Mouse (Mus musculus) kidney, adult 10 weeks (tissue): ENCODE results near the gene Gpr119. TPM values are rescaled to one million over a fixed set of nuclear protein-coding genes. Genes with fewer than 3 reads are reported as not detected.

Experiments used
- polyA plus RNA-seq: library from polyadenylated mRNA; stranded (reverse); fragments of 350-450 nt; fragmentation: Illumina TruSeq; extraction: RNeasy Lipid Tissue Mini Kit (QIAGEN cat#74804); gene quantifications from one replicate; pipeline ENCODE4 v1.2.3, GENCODE M21; 2014; ENCODE audit warnings: low read depth, low replicate concordance

Gpr119 gene
- not detected for polyA plus RNA-seq

DNA sequence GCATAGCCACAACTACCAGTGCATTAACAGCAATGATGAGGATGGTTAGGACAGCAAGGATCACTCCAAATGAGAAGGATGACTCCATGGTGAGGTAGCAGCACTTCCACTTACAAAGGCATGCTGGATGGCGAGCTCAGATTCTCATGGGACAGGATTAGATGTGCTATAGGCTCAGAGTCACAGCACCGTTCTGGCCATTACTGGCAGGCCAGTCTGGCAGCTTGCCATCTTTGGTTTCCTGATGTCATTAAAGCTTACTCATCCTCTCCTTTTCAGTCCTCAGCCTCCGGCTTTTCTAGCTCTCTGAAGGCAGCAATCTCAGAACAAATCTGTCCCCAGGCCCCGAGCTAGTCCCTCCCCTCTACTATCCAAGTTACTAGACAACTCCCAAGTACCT is at the start of gene Gpr119:
TSS of gene Gpr119 (minus strand) at position 308 of the 400 bp plus-strand sequence.

GRCm38 (mm10) chrX:48694864-48695371 is 20.6 kb upstream of the Gpr119 start, which contains the start of gene Rbmx2:
TSS of gene Rbmx2 (plus strand) at chrX:48695004.

DNA sequence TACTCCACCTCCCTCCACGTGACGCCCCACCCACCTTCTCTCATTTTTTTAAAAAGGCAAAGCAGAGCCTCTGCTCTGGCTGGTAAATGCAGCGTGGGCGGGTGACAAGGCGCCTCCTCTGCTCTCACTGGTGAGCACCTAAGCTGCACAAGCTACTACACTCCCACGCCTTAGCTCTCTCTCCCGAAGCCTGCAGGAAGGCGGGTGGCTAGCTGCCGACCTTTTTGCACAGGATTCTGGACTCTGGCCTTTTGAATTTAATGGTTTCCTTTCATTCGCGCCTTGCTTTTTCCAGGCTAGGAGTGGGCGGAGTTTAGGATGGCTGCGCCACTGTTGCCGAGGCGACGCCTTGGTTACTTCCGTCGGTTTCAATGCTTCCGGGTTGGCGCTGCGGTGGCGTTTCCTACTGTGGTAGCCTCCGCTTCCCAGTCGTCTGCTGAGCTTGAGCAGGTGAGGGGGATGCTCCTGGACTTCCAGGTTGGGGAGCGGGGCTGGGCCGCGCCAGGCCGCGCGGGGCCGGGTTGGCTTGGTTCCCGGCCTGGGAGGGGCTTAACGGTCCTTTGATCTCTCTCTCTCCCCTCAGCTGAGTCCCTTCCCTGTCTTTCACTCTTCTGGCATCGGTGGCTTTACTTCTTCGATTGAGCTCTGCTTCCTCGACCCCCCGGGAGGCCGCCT is 50.8 kb downstream of the Gpr119 start, which contains the start of gene Slc25a14:
TSS of gene Slc25a14 (plus strand) at position 35 of the 675 bp plus-strand sequence.

Other genes starting within 250 kb of the Gpr119 start
- 1.7 TPM for gene Elf4, start 211.3 kb downstream of the Gpr119 start, polyA plus RNA-seq
- 203 TPM for gene Aifm1, start 160.9 kb downstream of the Gpr119 start, polyA plus RNA-seq
- not detected for gene Rab33a, start 155.2 kb downstream of the Gpr119 start, polyA plus RNA-seq
- 16.3 TPM for gene Zfp280c, start 80.0 kb downstream of the Gpr119 start, polyA plus RNA-seq
- 13.5 TPM for gene Slc25a14, start 51.1 kb downstream of the Gpr119 start, polyA plus RNA-seq
- gene Rbmx2, start 20.5 kb upstream of the Gpr119 start, polyA plus RNA-seq: 6.3 TPM
- not detected for gene Gm595, start 203.2 kb upstream of the Gpr119 start, polyA plus RNA-seq